Mouse (Mus musculus) spleen, adult 2 months (tissue): ENCODE results near the gene Drc1.

Experiments used
- CTCF ChIP-seq: fragments of 200-500 bp; IDR thresholded peaks from 2 replicates; pipeline ENCODE4 v1.5.1; 2011; ENCODE audit warnings: mild to moderate bottlenecking, inconsistent platforms; ENCODE audit not compliant: insufficient read depth, insufficient read length, insufficient replicate concordance; ENCODE audit errors: extremely low read depth
- POLR2A ChIP-seq: fragments of 200-500 bp; IDR thresholded peaks from 2 replicates; pipeline ENCODE4 v1.6.1; 2011; ENCODE audit warnings: low read depth, low read length, inconsistent platforms

GRCm38 (mm10) chr5:30233979-30234378, 47.2 kb upstream of the Drc1 start:
- no peak for TF ChIP-seq CTCF
- no peak for TF ChIP-seq POLR2A
